Mouse (Mus musculus) heart, postnatal 4 days (tissue): ENCODE results near the gene Lhfpl4. TPM values are rescaled to one million over a fixed set of nuclear protein-coding genes. Genes with fewer than 3 reads are reported as not detected.

ENCODE experiments used
- DNase-seq: peaks from one replicate; pipeline ENCODE4 v3.0.0; 2021
- total RNA-seq, 2 experiments: library from RNA; stranded (reverse); gene quantifications; 2 replicates each; pipeline ENCODE4 v1.2.3; 2021

The Lhfpl4 gene
- total RNA-seq, 2 experiments from 2014 or later, result 0.50 to 0.61 TPM

GRCm38 (mm10) chr6:113168316-113168975 lies 26.7 kb downstream of the Lhfpl4 start:
- DNase-seq, result no peak

GRCm38 (mm10) chr6:113166661-113167251 lies 28.4 kb downstream of the Lhfpl4 start:
- DNase-seq, result peak; percentile 84

GRCm38 (mm10) chr6:113163513-113163912 lies 31.7 kb downstream of the Lhfpl4 start:
- DNase-seq, result no peak

DNA sequence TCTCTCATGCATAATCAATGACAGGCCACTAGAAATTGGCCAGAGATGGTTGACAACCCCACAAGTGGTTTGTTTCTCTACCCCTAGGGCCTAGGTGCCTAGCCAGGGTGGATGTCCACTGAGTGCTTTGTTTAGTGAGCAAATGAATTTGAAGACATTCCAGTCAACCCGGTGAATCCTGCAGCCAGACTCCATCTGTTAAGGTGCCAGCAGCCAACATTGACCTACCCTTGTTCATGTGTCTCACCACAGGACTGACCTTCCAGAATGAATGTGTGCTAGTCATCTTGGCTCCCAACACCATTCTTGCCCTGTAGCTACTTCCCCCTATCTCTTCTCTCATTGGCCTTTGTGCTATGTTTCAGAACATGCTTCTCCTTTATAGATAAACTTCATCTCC lies 33.2 kb downstream of the Lhfpl4 start:
- DNase-seq, result no peak

DNA sequence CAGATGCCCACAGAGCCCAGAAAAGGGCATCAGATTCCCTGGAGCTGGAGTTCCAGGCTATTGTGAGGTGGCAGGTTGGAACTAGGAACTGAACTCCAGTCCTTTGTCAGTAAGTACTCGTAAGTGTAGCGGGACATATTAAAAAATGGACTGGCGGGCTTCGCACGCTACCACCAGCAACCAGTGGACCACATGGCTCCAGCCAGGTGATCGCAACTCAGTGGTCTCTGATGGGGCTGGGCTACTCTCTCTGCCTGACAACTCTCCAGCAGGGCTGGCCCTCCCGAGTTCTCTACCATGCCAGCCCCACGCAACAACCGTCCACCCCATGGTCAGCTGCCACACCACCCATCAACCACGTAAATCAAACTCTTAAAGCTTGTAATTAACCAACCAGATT lies 35.1 kb downstream of the Lhfpl4 start:
- DNase-seq, result no peak

GRCm38 (mm10) chr6:113156064-113156463 lies 39.1 kb downstream of the Lhfpl4 start:
- no peak for DNase-seq

- no peak for DNase-seq
These were observed 40.3 kb downstream of the Lhfpl4 start for GRCm38 (mm10) chr6:113154886-113155285.

- no peak for DNase-seq
These were observed 41.1 kb downstream of the Lhfpl4 start for GRCm38 (mm10) chr6:113154071-113154470.

DNA sequence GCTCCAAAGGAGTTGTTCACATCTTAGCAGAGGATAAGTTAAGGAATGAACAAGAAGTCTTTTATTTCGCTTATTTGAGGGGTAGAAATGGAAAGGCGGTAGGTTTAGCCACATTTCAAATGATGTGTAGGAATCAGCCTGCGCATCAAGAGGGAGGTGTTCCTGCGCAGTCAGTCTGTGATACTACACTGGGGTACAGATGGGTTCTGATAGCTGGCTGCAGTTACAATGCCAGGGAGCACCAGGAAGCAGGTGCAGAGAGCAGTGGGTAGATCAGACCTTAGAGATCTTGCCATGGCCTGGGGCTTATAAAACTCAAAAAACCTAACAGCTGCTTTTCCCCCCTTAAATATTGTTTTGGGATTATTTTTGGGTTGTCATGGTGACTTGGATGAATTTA lies 49.9 kb downstream of the Lhfpl4 start:
- DNase-seq, result no peak

DNA sequence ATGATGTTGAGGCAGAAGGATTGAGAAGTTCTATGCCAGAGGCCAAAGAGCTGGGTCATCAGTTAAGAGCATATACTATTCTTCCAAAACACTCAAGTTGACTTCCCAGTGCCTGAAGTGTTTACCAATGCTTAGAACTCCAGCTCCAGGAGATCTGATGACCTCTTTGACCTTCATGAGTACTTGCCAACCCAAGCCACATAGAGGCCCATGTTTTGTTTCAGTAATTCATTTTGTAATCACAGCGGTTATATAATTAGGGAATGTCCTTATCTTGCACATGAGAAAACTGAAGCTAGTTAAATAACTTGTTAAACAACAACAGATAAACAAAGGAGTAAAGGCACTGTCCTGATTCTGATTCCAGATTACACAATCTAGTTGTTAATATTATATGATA lies 50.4 kb downstream of the Lhfpl4 start:
- DNase-seq, result no peak

DNA sequence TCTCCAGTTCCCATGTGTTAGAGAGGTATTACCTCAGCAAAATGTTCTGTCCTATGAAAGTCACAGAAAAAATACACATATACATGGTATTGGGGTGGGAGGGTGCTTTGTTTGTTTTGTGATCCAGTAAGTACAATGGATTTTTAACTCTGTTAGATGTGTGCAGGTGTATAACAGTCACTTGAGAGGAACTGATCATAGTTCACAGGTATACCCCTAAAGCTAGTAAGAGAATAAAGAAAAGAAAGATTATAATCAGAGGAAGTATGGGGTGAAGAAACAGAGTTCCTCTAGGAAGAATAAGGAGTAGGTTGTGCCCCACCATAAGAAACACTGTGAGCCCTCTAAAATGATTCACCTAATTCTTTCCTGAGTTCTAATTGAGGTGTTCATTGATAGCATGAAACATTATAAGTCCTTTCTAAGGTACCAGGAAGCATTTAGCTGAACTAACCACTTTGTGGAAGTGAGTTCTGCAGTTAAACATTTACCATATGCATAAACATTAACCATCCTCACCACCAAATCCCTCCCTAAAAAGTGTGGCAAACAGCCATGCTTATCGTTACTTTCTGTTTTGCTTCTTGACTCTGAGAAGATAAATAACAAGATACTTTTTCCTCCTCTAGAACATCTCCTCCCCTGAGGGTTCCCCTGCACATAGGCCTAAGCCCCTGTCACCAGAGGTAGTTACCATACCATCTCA lies 53.6 kb downstream of the Lhfpl4 start:
- no peak for DNase-seq

GRCm38 (mm10) chr6:113133360-113133759 lies 61.8 kb downstream of the Lhfpl4 start:
- no peak for DNase-seq

GRCm38 (mm10) chr6:113120806-113121205 lies 74.4 kb downstream of the Lhfpl4 start:
- DNase-seq, result no peak

Other genes starting within 250 kb of the Lhfpl4 start
- gene Srgap3, start 248.1 kb downstream of the Lhfpl4 start, total RNA-seq, result 1 to 10 TPM; 2.9 to 3.0 TPM
- gene Thumpd3, start 149.2 kb downstream of the Lhfpl4 start, total RNA-seq, result 10 to 100 TPM; 21.4 to 24.5 TPM
- 10 to 100 TPM; 90.1 to 91.8 TPM for gene Setd5, start 118.0 kb downstream of the Lhfpl4 start, total RNA-seq
- gene Mtmr14, start 42.5 kb upstream of the Lhfpl4 start, total RNA-seq, result 10 to 100 TPM; 12.2 to 12.8 TPM
- not detected for gene Cpne9, start 86.9 kb upstream of the Lhfpl4 start, total RNA-seq
- 10 to 100 TPM; 21.8 to 23.8 TPM for gene Brpf1, start 111.8 kb upstream of the Lhfpl4 start, total RNA-seq
- 1 to 10 TPM; 5.2 to 6.2 TPM for gene Ogg1, start 131.6 kb upstream of the Lhfpl4 start, total RNA-seq
- 10 to 100 TPM; 73.5 to 73.7 TPM for gene Camk1, start 148.6 kb upstream of the Lhfpl4 start, total RNA-seq
- gene Tada3, start 182.5 kb upstream of the Lhfpl4 start, total RNA-seq, result 10 to 100 TPM; 23.8 to 26.0 TPM
- 100 to 1,000 TPM; 142 to 143 TPM for gene Arpc4, start 182.7 kb upstream of the Lhfpl4 start, total RNA-seq
- 1 to 10 TPM; 1.7 to 2.7 TPM for gene Ttll3, start 193.9 kb upstream of the Lhfpl4 start, total RNA-seq
- gene Rpusd3, start 224.0 kb upstream of the Lhfpl4 start, total RNA-seq, result 1 to 10 TPM; 7.1 to 7.9 TPM
- 1 to 10 TPM; 1.8 to 2.3 TPM for gene Cidec, start 240.4 kb upstream of the Lhfpl4 start, total RNA-seq
- gene Jagn1, start 247.2 kb upstream of the Lhfpl4 start, total RNA-seq, result 10 to 100 TPM; 28.3 to 34.7 TPM